Mouse (Mus musculus): ENCODE data around the gene Eef1b2. TPM values are rescaled to one million over a fixed set of nuclear protein-coding genes. Genes with fewer than 3 reads are reported as not detected.
"Not testable (repeated sequence)": the region's sequence is repeated elsewhere in the genome, so short reads cannot be mapped to it uniquely, and the experiment has no call there.

The Eef1b2 gene
- total RNA-seq, 1 experiment = 1,668 TPM

DNA sequence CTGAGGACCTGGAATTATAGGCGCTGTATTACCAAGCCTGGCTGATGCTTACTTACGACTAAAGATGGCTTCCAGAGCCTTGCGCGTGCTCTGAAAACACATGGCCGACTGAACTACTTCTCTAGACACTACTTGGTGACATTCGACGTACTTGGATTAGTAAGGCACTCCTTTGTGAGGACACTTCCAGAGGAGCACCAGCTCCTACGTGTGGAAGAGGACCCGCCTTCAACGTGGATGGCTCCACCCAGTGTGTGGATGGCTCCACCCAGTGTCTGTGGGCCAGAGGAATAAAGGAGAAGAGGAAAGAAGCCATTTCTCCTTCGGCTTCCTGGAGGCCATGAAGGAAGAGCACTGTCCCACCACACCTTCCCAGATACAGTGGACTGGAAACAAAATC lies 44.9 kb upstream of the Eef1b2 start:
- Histone ChIP-seq H3K4me3 (ENCODE audit: insufficient read depth in 1 of 2, low read depth in 1 of 2, low read length in 2 of 2, poor library complexity in 1 of 2, severe bottlenecking in 1 of 2) (no peak overlapping the region; a peak in 1 of 4 replicates), H3K36me3 (ENCODE audit: control insufficient read depth, insufficient read depth, low read length, poor library complexity, severe bottlenecking) (no peaks in the 10 kb centered on the region), H3K9me3 (ENCODE audit: control insufficient read depth, insufficient read depth, low read depth, low read length) (no peaks in the 10 kb centered on the region), H3K4me1 (ENCODE audit: control insufficient read depth in 2 of 2, insufficient read depth in 2 of 2, low read length in 2 of 2, poor library complexity in 1 of 2) (peaks cover 9 to 14% of the 10 kb centered on the region in 2 experiments), H3K9ac (ENCODE audit: insufficient read depth, low read depth, low read length, poor library complexity, severe bottlenecking) (no peak overlapping the region), H3K27ac (ENCODE audit: insufficient read depth, low read depth, low read length, poor library complexity, severe bottlenecking) (no peak overlapping the region)
- TF ChIP-seq CHD2 (IDR thresholded peaks at IDR 0.05; ENCODE audit: low read depth, low read length) (no peak), HCFC1 (IDR thresholded peaks at IDR 0.05; ENCODE audit: borderline replicate concordance, insufficient read depth, low read length) (no peak), ZC3H11A (IDR thresholded peaks at IDR 0.05; ENCODE audit: borderline replicate concordance, low read depth, low read length) (no peak), MAFK (IDR thresholded peaks at IDR 0.05; ENCODE audit: insufficient read depth, low read depth, low read length) (no peak), ZNF384 (IDR thresholded peaks at IDR 0.05; ENCODE audit: low read depth, low read length) (no peak)
- in situ Hi-C loops (cut with MboI; ENCODE audit: low sequenced_read_pairs in 2 of 2, unreplicated experiment in 2 of 2) = no loop called here
- DNase-seq (ENCODE audit: low read depth, low spot score) = no peak

DNA sequence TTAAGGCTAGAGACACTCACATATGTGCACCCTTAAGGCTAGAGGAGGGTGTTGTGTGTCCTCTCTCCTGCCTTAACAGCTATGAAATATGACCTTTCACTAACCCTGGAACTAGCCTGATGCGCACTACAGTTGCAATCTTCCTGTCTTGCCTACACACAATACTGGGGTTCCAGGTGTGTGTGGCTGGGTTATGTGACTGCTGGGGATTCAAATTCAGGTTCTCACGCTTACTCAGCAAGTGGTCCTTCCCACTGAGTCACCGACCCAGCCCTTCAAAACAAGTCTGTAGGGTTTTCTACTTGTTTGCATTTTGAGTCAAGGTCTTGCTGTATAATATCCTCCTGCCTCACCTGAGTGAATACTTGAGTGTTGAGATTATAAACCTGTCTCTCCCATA lies 42.1 kb upstream of the Eef1b2 start:
- Histone ChIP-seq H3K9ac (ENCODE audit: insufficient read depth, low read depth, low read length, poor library complexity, severe bottlenecking) (no peak overlapping the region), H3K27ac (ENCODE audit: insufficient read depth, low read depth, low read length, poor library complexity, severe bottlenecking) (no peak overlapping the region; the same call in 1 of the 2 replicates), H3K4me3 (ENCODE audit: insufficient read depth in 1 of 2, low read depth in 1 of 2, low read length in 2 of 2, poor library complexity in 1 of 2, severe bottlenecking in 1 of 2) (no peak overlapping the region), H3K9me3 (ENCODE audit: control insufficient read depth, insufficient read depth, low read depth, low read length) (no peaks in the 10 kb centered on the region), H3K4me1 (ENCODE audit: control insufficient read depth in 2 of 2, insufficient read depth in 2 of 2, low read length in 2 of 2, poor library complexity in 1 of 2) (peaks cover 12 to 16% of the 10 kb centered on the region in 2 experiments), H3K36me3 (ENCODE audit: control insufficient read depth, insufficient read depth, low read length, poor library complexity, severe bottlenecking) (no peaks in the 10 kb centered on the region)
- TF ChIP-seq MAFK (IDR thresholded peaks at IDR 0.05; ENCODE audit: insufficient read depth, low read depth, low read length) (0 out of 2 replicates have a peak, but pooled peaks have one; percentile 40), HCFC1 (IDR thresholded peaks at IDR 0.05; ENCODE audit: borderline replicate concordance, insufficient read depth, low read length) (no peak)
- DNase-seq (ENCODE audit: low read depth, low spot score) = no peak
- in situ Hi-C loops (cut with MboI; ENCODE audit: low sequenced_read_pairs in 2 of 2, unreplicated experiment in 2 of 2) = no loop called here

DNA sequence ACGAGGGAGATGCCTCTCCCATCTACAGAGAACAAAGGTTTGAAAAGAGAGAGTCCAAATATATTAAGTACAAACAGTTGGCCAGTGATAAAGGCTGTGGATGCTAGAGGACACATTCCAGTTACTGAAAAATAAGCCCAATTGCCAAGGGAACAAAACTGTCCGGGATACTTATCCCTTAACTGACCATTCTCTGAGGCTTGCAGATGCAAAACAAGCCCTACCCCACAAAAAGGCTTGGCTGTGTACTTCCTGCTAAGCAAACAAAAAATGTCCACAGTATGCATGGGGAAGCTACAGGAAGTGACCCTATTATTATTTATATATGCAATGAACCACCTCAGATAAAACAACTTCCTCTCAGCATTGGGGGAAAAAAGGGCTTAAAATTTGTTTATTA lies 38.7 kb upstream of the Eef1b2 start:
- H3K9ac ChIP-seq (ENCODE audit: insufficient read depth, low read depth, low read length, poor library complexity, severe bottlenecking) = no peak overlapping the region
- in situ Hi-C loops (cut with MboI; ENCODE audit: low sequenced_read_pairs in 2 of 2, unreplicated experiment in 2 of 2) = no loop called here
- peak overlapping the region; percentile 90; the same call in 1 of the 2 replicates for H3K27ac ChIP-seq (ENCODE audit: insufficient read depth, low read depth, low read length, poor library complexity, severe bottlenecking)
- TF ChIP-seq MAFK (IDR thresholded peaks at IDR 0.05; ENCODE audit: insufficient read depth, low read depth, low read length) (no peak), CHD2 (IDR thresholded peaks at IDR 0.05; ENCODE audit: low read depth, low read length) (peak; percentile 49; the same call in 1 of the 2 replicates)
- peaks cover 11 to 12% of the 10 kb centered on the region in 2 experiments for H3K4me1 ChIP-seq (ENCODE audit: control insufficient read depth in 2 of 2, insufficient read depth in 2 of 2, low read length in 2 of 2, poor library complexity in 1 of 2)
- H3K36me3 ChIP-seq (ENCODE audit: control insufficient read depth, insufficient read depth, low read length, poor library complexity, severe bottlenecking) = peaks cover 1% of the 10 kb centered on the region; the same call in 1 of the 2 replicates
- no peak overlapping the region for H3K4me3 ChIP-seq (ENCODE audit: insufficient read depth in 1 of 2, low read depth in 1 of 2, low read length in 2 of 2, poor library complexity in 1 of 2, severe bottlenecking in 1 of 2)
- H3K9me3 ChIP-seq (ENCODE audit: control insufficient read depth, insufficient read depth, low read depth, low read length) = no peaks in the 10 kb centered on the region
- no peak for DNase-seq (ENCODE audit: low read depth, low spot score)

DNA sequence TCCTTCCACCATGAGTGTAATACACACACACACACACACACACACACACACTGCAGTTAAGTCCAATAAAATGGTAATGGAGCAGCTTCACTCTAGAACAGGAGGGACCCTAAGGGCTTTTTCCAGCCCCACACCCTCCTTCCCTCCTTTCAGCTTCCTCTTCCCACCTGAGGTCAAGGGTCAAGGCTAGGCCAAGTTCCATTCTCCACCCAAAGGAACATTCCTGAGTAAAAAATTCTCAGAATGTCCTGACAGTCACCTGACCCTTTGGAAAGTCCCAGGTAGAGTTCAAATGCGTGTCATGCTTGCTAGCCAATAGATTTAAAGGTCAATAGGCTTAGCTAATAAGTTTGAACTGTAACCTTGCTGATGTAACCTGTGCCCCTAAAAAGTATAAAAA lies 38.0 kb upstream of the Eef1b2 start:
- Histone ChIP-seq H3K27ac (ENCODE audit: insufficient read depth, low read depth, low read length, poor library complexity, severe bottlenecking) (peak overlapping the region; percentile 90), H3K9ac (ENCODE audit: insufficient read depth, low read depth, low read length, poor library complexity, severe bottlenecking) (peak overlapping the region; percentile 48; the same call in 1 of the 2 replicates), H3K4me1 (ENCODE audit: control insufficient read depth in 2 of 2, insufficient read depth in 2 of 2, low read length in 2 of 2, poor library complexity in 1 of 2) (peaks cover 11 to 12% of the 10 kb centered on the region in 2 experiments), H3K4me3 (ENCODE audit: insufficient read depth in 1 of 2, low read depth in 1 of 2, low read length in 2 of 2, poor library complexity in 1 of 2, severe bottlenecking in 1 of 2) (0 out of 4 replicates have a peak overlapping the region, but pooled peaks of 1 of the 2 experiments have one; percentile 55)
- H3K36me3 ChIP-seq (ENCODE audit: control insufficient read depth, insufficient read depth, low read length, poor library complexity, severe bottlenecking); H3K9me3 ChIP-seq (ENCODE audit: control insufficient read depth, insufficient read depth, low read depth, low read length); in situ Hi-C loops (cut with MboI; ENCODE audit: low sequenced_read_pairs in 2 of 2, unreplicated experiment in 2 of 2): not testable (repeated sequence)
- TF ChIP-seq CHD2 (IDR thresholded peaks at IDR 0.05; ENCODE audit: low read depth, low read length) = peak; percentile 87
- peak; percentile 96 for DNase-seq (ENCODE audit: low read depth, low spot score)

DNA sequence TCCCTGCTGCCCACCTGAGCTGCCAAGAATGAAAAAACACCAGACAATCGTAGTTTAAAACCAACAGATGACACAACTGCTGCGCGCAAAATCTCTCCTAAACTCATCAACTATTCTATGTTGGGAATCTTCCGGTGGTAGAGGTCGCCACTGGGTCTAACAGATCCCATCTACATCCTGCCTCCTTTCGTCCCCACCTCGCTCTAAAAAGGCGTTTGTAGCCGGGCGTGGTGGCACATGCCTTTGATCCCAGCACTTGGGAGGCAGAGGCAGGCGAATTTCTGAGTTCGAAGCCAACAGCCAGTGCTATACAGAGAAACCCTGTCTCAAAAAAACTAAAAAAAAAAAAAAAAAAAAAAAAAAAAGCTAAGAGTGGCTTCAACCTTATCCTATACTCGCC lies 36.4 kb upstream of the Eef1b2 start:
- Histone ChIP-seq H3K4me3 (ENCODE audit: insufficient read depth in 1 of 2, low read depth in 1 of 2, low read length in 2 of 2, poor library complexity in 1 of 2, severe bottlenecking in 1 of 2) (peak overlapping the region; percentile 14 to 55), H3K4me1 (ENCODE audit: control insufficient read depth in 2 of 2, insufficient read depth in 2 of 2, low read length in 2 of 2, poor library complexity in 1 of 2) (peaks cover 9 to 12% of the 10 kb centered on the region in 2 experiments), H3K27ac (ENCODE audit: insufficient read depth, low read depth, low read length, poor library complexity, severe bottlenecking) (peak overlapping the region; percentile 90), H3K9ac (ENCODE audit: insufficient read depth, low read depth, low read length, poor library complexity, severe bottlenecking) (peak overlapping the region; percentile 82), H3K36me3 (ENCODE audit: control insufficient read depth, insufficient read depth, low read length, poor library complexity, severe bottlenecking) (peaks cover 3% of the 10 kb centered on the region), H3K9me3 (ENCODE audit: control insufficient read depth, insufficient read depth, low read depth, low read length) (no peaks in the 10 kb centered on the region)
- TF ChIP-seq HCFC1 (IDR thresholded peaks at IDR 0.05; ENCODE audit: borderline replicate concordance, insufficient read depth, low read length) (no peak), ZNF384 (IDR thresholded peaks at IDR 0.05; ENCODE audit: low read depth, low read length) (peak; percentile 89), CHD2 (IDR thresholded peaks at IDR 0.05; ENCODE audit: low read depth, low read length) (no peak), MAFK (IDR thresholded peaks at IDR 0.05; ENCODE audit: insufficient read depth, low read depth, low read length) (no peak), ZC3H11A (IDR thresholded peaks at IDR 0.05; ENCODE audit: borderline replicate concordance, low read depth, low read length) (no peak)
- in situ Hi-C loops (cut with MboI; ENCODE audit: low sequenced_read_pairs in 2 of 2, unreplicated experiment in 2 of 2) = no loop called here
- DNase-seq (ENCODE audit: low read depth, low spot score) = no peak
